Mouse (Mus musculus) midbrain, embryonic 14.5 days (tissue): ENCODE measurements around the gene Mcpt2. TPM values are rescaled to one million over a fixed set of nuclear protein-coding genes. Genes with fewer than 3 reads are reported as not detected.
"Not testable (repeated sequence)": the region's sequence is repeated elsewhere in the genome, so short reads cannot be mapped to it uniquely, and the experiment has no call there.

Source experiments
- ATAC-seq: fragments of 200-750 bp; cut with Nextera tagmentation; 2 replicates; pipeline ENCODE4 v1.8.0; 2017; ENCODE audit warnings: moderate number of reproducible peaks, moderate library complexity; ENCODE audit not compliant: low FRiP score, low TSS enrichment
- DNase-seq: peaks from one replicate; pipeline ENCODE4 v3.0.0-alpha.2; 2015
- H3K27ac ChIP-seq: fragments of 300-500 bp; sonication (generic); replicated peaks from 2 replicates; pipeline ENCODE4 v1.5.1; 2014; ENCODE audit warnings: mild to moderate bottlenecking, low read depth, low read length, moderate library complexity
- H3K27me3 ChIP-seq: fragments of 300-500 bp; sonication (generic); 2 replicates; pipeline ENCODE4 v1.6.1; 2014; ENCODE audit warnings: low read length, control low read depth, mixed read lengths; ENCODE audit not compliant: control insufficient read depth, insufficient read depth
- H3K36me3 ChIP-seq: fragments of 300-500 bp; sonication (generic); 2 replicates; pipeline ENCODE4 v1.6.1; 2014; ENCODE audit warnings: low read length, control low read depth; ENCODE audit not compliant: control insufficient read depth, insufficient read depth
- H3K4me1 ChIP-seq: fragments of 300-500 bp; sonication (generic); 2 replicates; pipeline ENCODE4 v1.6.1; 2014; ENCODE audit warnings: mild to moderate bottlenecking, antibody characterized with exemption, low read length, control low read depth; ENCODE audit not compliant: control insufficient read depth, insufficient read depth
- H3K4me2 ChIP-seq: fragments of 300-500 bp; sonication (generic); 2 replicates; pipeline ENCODE4 v1.6.1; 2014; ENCODE audit warnings: mild to moderate bottlenecking, low read length, moderate library complexity
- H3K4me3 ChIP-seq: fragments of 300-500 bp; sonication (generic); replicated peaks from 2 replicates; pipeline ENCODE4 v1.5.1; 2014; ENCODE audit warnings: low read depth, low read length
- H3K9ac ChIP-seq: fragments of 300-500 bp; sonication (generic); replicated peaks from 2 replicates; pipeline ENCODE4 v1.6.1; 2014; ENCODE audit warnings: mild to moderate bottlenecking, low read length, moderate library complexity
- H3K9me3 ChIP-seq: fragments of 300-500 bp; sonication (generic); 2 replicates; pipeline ENCODE4 v1.6.1; 2016; ENCODE audit warnings: low read length, control low read depth, mixed read lengths; ENCODE audit not compliant: control insufficient read depth
- WGBS: fragments of 180-500 bp; shearing (Covaris S2); extraction: QIAGEN DNeasy Blood & Tissue Kit; methylation state at CpG from one replicate; pipeline ENCODE4 v1.1.7; 2014; 5-methylcytosine and 5-hydroxymethylcytosine counted together
- polyA plus RNA-seq: library from polyadenylated mRNA; unstranded; fragments of >200 nt; fragmentation: Nextera tagmentation; extraction: Ambion mirVana; gene quantifications from 2 replicates; pipeline ENCODE4 v1.2.1, GENCODE M21; 2014

Mcpt2 gene
- polyA plus RNA-seq, result not detected in 2 replicates

DNA sequence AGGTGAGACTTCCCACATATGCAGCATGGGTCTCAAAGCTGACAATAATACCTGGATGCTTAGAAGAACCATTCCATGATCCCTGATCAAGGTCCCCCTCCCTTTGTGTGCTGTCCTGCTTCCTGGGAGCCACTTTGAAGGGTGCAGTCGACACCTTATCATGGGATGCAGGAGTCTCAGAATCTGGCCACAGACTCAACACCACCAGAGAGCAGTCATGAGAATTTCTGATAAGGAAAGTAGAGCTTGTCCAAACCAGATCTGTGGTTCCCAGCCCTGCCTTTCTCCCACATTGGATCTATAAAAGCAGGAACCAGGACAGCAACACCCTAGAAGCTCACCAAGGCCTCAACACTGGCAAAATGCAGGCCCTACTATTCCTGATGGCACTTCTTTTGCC lies at the start of gene Mcpt2:
TSS of gene Mcpt2 (plus strand) at position 250 of the 400 bp plus-strand sequence.
- not testable (repeated sequence) for DNase-seq, H3K9ac ChIP-seq, H3K27ac ChIP-seq, H3K36me3 ChIP-seq, ATAC-seq, H3K4me2 ChIP-seq, H3K4me3 ChIP-seq, H3K4me1 ChIP-seq, H3K27me3 ChIP-seq, H3K9me3 ChIP-seq
- 60% methylated on average over 1 of the region's 1 CpGs for WGBS

DNA sequence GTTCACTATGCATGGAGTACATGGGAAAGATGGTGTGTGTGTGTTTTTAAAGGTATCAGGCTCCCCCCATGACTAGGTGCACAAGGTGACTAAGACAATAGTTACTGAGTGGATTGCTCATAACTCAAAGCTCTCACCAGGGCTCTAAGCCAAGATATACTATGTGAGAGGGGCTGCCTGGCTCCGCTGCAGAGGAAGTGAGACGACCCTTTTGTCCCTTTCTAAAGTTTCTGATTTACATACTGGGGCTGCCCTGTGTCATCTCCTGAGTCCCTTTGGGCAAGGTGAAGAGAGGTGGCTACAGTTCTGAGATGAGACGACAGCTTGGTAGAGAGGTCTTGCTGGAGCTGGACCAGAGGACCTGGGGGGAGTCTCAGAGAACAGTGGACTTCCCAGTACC lies 28.7 kb upstream of the Mcpt2 start:
- ATAC-seq, result no peak
- H3K27ac ChIP-seq, result no peak overlapping the region
- DNase-seq, result no peak
- no peaks in the 10 kb centered on the region for H3K27me3 ChIP-seq
- no peaks in the 10 kb centered on the region for H3K4me1 ChIP-seq
- WGBS, result 79% methylated on average over 3 of the region's 3 CpGs
- H3K4me2 ChIP-seq, result no peak overlapping the region
- H3K4me3 ChIP-seq, result no peak overlapping the region
- no peak overlapping the region for H3K9ac ChIP-seq
- H3K36me3 ChIP-seq, result no peaks in the 10 kb centered on the region
- no peaks in the 10 kb centered on the region for H3K9me3 ChIP-seq

- H3K9me3 ChIP-seq, result no peaks in the 10 kb centered on the region
- DNase-seq (no peak), ATAC-seq (no peak)
- H3K4me2 ChIP-seq, result no peak overlapping the region
- H3K27ac ChIP-seq, result no peak overlapping the region
- H3K36me3 ChIP-seq, result no peaks in the 10 kb centered on the region
- H3K27me3 ChIP-seq, result no peaks in the 10 kb centered on the region
- no peak overlapping the region for H3K9ac ChIP-seq
- 95% methylated on average over 2 of the region's 2 CpGs for WGBS
- no peak overlapping the region for H3K4me3 ChIP-seq
- H3K4me1 ChIP-seq, result no peaks in the 10 kb centered on the region
Observed at GRCm38 (mm10) chr14:56013924-56014323, 27.9 kb upstream of the Mcpt2 start.

DNA sequence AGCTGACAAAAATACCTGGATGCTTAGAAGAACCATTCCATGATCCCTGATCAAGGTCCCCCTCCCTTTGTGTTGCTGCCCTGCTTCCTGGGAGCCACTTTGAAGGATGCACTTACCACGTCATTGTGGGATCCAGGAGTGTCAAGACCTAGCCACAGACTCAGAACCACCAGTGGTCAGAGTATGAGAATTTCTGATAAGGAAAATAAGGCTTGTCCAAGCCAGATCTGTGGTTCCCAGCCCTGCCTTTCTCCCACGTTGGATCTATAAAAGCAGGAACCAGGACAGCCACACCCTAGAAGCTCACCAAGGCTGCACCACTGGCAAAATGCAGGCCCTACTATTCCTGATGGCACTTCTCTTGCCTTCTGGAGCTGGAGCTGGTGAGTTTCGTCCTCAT lies 24.2 kb upstream of the Mcpt2 start, which contains the start of gene Mcpt1:
TSS of gene Mcpt1 (plus strand) at position 301 of the 400 bp plus-strand sequence.
- not testable (repeated sequence) for H3K36me3 ChIP-seq, H3K27me3 ChIP-seq, H3K4me1 ChIP-seq, DNase-seq, H3K4me2 ChIP-seq, H3K4me3 ChIP-seq, H3K9me3 ChIP-seq, H3K27ac ChIP-seq, ATAC-seq, H3K9ac ChIP-seq
- WGBS, result 82% methylated on average over 3 of the region's 3 CpGs

GRCm38 (mm10) chr14:56019446-56019845 lies 22.4 kb upstream of the Mcpt2 start:
- Histone ChIP-seq H3K27me3 (no peaks in the 10 kb centered on the region), H3K4me3 (no peak overlapping the region), H3K36me3 (no peaks in the 10 kb centered on the region), H3K9me3 (no peaks in the 10 kb centered on the region), H3K9ac (no peak overlapping the region), H3K4me1 (no peaks in the 10 kb centered on the region), H3K4me2 (no peak overlapping the region), H3K27ac (no peak overlapping the region)
- no peak for DNase-seq
- ATAC-seq, result no peak
- 79% methylated on average over 1 of the region's 1 CpGs for WGBS

- not testable (repeated sequence) for H3K27ac ChIP-seq, ATAC-seq, H3K9me3 ChIP-seq, DNase-seq, H3K9ac ChIP-seq, H3K4me3 ChIP-seq, H3K27me3 ChIP-seq, H3K4me2 ChIP-seq, H3K36me3 ChIP-seq, H3K4me1 ChIP-seq
- WGBS, result 86% methylated on average over 3 of the region's 4 CpGs
Observed at GRCm38 (mm10) chr14:56021305-56021704, 20.5 kb upstream of the Mcpt2 start.

- H3K4me2 ChIP-seq, ATAC-seq, H3K9me3 ChIP-seq, H3K27ac ChIP-seq, H3K9ac ChIP-seq, DNase-seq, H3K36me3 ChIP-seq, H3K27me3 ChIP-seq, H3K4me3 ChIP-seq, H3K4me1 ChIP-seq: not testable (repeated sequence)
- 86% methylated on average over 3 of the region's 3 CpGs for WGBS
Observed at GRCm38 (mm10) chr14:56030395-56030794, 11.4 kb upstream of the Mcpt2 start, which contains the start of gene Mcpt9. Mcpt9 (minus strand) TSS chr14:56030495.

DNA sequence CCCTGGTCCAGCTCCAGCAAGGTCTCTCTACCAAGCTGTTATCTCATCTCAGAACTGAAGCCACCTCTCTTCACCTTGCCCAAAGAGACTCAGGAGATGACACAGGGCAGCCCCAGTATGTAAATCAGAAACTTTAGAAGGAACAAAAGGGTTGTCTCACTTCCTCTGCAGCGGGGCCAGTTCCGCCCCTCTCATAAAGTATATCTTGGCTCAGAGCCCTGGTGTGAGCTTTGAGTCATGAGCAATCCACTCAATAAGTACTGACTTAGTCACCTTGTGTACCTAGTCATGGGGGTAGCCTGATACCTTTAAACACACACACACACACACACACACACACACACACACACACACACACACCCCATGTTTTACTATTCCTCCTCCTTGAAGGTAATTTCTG lies 7.4 kb upstream of the Mcpt2 start:
- no peaks in the 10 kb centered on the region for H3K36me3 ChIP-seq
- ATAC-seq, result no peak
- no peaks in the 10 kb centered on the region for H3K9me3 ChIP-seq
- no peak overlapping the region for H3K4me2 ChIP-seq
- H3K27me3 ChIP-seq, result no peaks in the 10 kb centered on the region
- DNase-seq, result no peak
- no peak overlapping the region for H3K9ac ChIP-seq
- no peak overlapping the region for H3K27ac ChIP-seq
- H3K4me3 ChIP-seq, result no peak overlapping the region
- WGBS, result 94% methylated on average over 2 of the region's 2 CpGs
- H3K4me1 ChIP-seq, result no peaks in the 10 kb centered on the region

DNA sequence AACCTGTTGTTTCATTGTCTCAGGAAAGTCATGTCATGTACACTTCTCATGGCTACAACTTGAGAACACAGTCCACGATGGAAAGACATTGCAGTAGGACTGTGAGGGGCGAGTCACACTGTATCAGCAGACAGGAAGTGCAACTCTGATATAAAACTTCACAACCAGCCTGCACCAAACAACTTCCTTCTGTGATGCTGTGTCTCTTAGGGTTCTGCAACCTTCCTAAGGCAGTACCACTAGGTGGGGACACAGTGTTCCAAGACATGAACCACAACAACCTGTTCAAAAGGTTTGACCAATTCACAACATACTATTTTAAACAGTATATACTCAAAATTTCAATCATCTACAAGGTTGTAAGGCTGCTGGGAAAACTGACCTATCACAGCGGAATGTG lies 13.6 kb downstream of the Mcpt2 start:
- Histone ChIP-seq H3K4me3 (no peak overlapping the region), H3K9ac (no peak overlapping the region), H3K36me3 (no peaks in the 10 kb centered on the region), H3K9me3 (no peaks in the 10 kb centered on the region), H3K4me1 (no peaks in the 10 kb centered on the region), H3K4me2 (no peak overlapping the region), H3K27ac (no peak overlapping the region), H3K27me3 (no peaks in the 10 kb centered on the region)
- ATAC-seq (no peak), DNase-seq (no peak)
- WGBS, result 87% methylated on average over 3 of the region's 3 CpGs
